Mouse (Mus musculus) spleen, postnatal 0 days (tissue): ENCODE measurements around the gene Manbal. TPM values are rescaled to one million over a fixed set of nuclear protein-coding genes. Genes with fewer than 3 reads are reported as not detected.

ENCODE experiments used
- polyA plus RNA-seq: library from polyadenylated mRNA; unstranded; fragments of >200 nt; fragmentation: Nextera tagmentation; extraction: Ambion mirVana; gene quantifications from 2 replicates; pipeline ENCODE4 v1.2.1, GENCODE M21; 2015

The Manbal gene
- polyA plus RNA-seq: 36.0 and 39.4 TPM in 2 replicates

GRCm38 (mm10) chr2:157367184-157367893, at the start of gene Manbal:
Manbal (plus strand) TSS chr2:157367594.

GRCm38 (mm10) chr2:157347361-157348159, 19.8 kb upstream of the Manbal start, which contains the start of gene Ghrh:
Ghrh (minus strand) TSS chr2:157347506.

GRCm38 (mm10) chr2:157418206-157418605, 50.8 kb downstream of the Manbal start, which contains the start of gene Src:
Src (plus strand) TSS chr2:157418444.

Other genes with a start within 250 kb of the Manbal start
- gene Samhd1, start 232.3 kb upstream of the Manbal start, polyA plus RNA-seq: 56.8 and 73.6 TPM in 2 replicates
- 25.4 and 28.9 TPM in 2 replicates for gene Rbl1, start 163.1 kb upstream of the Manbal start, polyA plus RNA-seq
- gene Rpn2, start 88.6 kb upstream of the Manbal start, polyA plus RNA-seq: 124 and 127 TPM in 2 replicates
- gene Mroh8, start 88.0 kb upstream of the Manbal start, polyA plus RNA-seq: 0.24 and 0.48 TPM in 2 replicates
- 0.57 and 0.72 TPM in 2 replicates for gene Ghrh, start 20.1 kb upstream of the Manbal start, polyA plus RNA-seq
- 2.9 and 3.8 TPM in 2 replicates for gene Src, start 50.9 kb downstream of the Manbal start, polyA plus RNA-seq
- 168 and 213 TPM in 2 replicates for gene Nnat, start 192.5 kb downstream of the Manbal start, polyA plus RNA-seq
- gene Blcap, start 203.7 kb downstream of the Manbal start, polyA plus RNA-seq: 17.3 and 23.2 TPM in 2 replicates